Mouse (Mus musculus) small intestine, adult 2 months (tissue): ENCODE data around the gene Zfp300. TPM values are rescaled to one million over a fixed set of nuclear protein-coding genes. Genes with fewer than 3 reads are reported as not detected.
A peak's percentile ranks its signal among the peaks of the same experiment; 100 is the strongest.

Experiments used
- H3K27ac ChIP-seq: fragments of 200-500 bp; 2 replicates; pipeline ENCODE4 v1.5.1; 2012; ENCODE audit warnings: low read depth, low read length, control low read depth, inconsistent platforms; ENCODE audit not compliant: insufficient read depth
- H3K27me3 ChIP-seq: fragments of 200-500 bp; 2 replicates; pipeline ENCODE4 v1.6.1; 2012; ENCODE audit warnings: mild to moderate bottlenecking, moderate library complexity, low read length, inconsistent platforms; ENCODE audit not compliant: control insufficient read depth, insufficient read depth
- H3K36me3 ChIP-seq: fragments of 200-500 bp; 2 replicates; pipeline ENCODE4 v1.6.1; 2012; ENCODE audit warnings: mild to moderate bottlenecking, low read length, control low read depth, inconsistent platforms; ENCODE audit not compliant: control insufficient read depth, insufficient read depth
- H3K4me1 ChIP-seq: fragments of 200-500 bp; 2 replicates; pipeline ENCODE4 v1.6.1; 2012; ENCODE audit warnings: low read length, inconsistent platforms, mixed read lengths; ENCODE audit not compliant: control insufficient read depth, insufficient read depth, insufficient read length
- H3K4me3 ChIP-seq: fragments of 200-500 bp; 2 replicates; pipeline ENCODE4 v1.5.1; 2012; ENCODE audit warnings: low read depth, mild to moderate bottlenecking, control low read depth, inconsistent platforms, low read length, moderate library complexity
- CTCF ChIP-seq: fragments of 200-500 bp; IDR thresholded peaks from 2 replicates; pipeline ENCODE4 v1.5.1; 2012; ENCODE audit warnings: low read depth, mild to moderate bottlenecking, control low read depth, inconsistent platforms, low read length, moderate library complexity, mixed read lengths; ENCODE audit not compliant: insufficient replicate concordance, insufficient read length; ENCODE audit errors: extremely low read depth
- POLR2A ChIP-seq: fragments of 200-500 bp; IDR thresholded peaks from 2 replicates; pipeline ENCODE4 v1.6.1; 2012; ENCODE audit warnings: low read depth, mild to moderate bottlenecking, control low read depth, inconsistent platforms, low read length, moderate library complexity
- WGBS: fragments of 180-500 bp; shearing (Covaris S2); methylation state at CpG from one replicate; pipeline ENCODE4 v1.1.7; 2018; 5-methylcytosine and 5-hydroxymethylcytosine counted together
- polyA plus RNA-seq: library from polyadenylated mRNA; depleted of rRNA; stranded (reverse); fragments of >200 nt; gene quantifications from 2 replicates; pipeline ENCODE4 v1.2.3, GENCODE M21; 2012; rRNA removed

Zfp300 gene
- polyA plus RNA-seq, 1 experiment, result 0.03 TPM

- H3K27ac ChIP-seq, result peak overlapping the region; percentile 67
- H3K4me3 ChIP-seq, result peak overlapping the region; percentile 94
- no peaks in the 10 kb centered on the region for H3K27me3 ChIP-seq
- no peaks in the 10 kb centered on the region for H3K4me1 ChIP-seq
- TF ChIP-seq CTCF, result no peak
- no peak for TF ChIP-seq POLR2A
- H3K36me3 ChIP-seq, result no peaks in the 10 kb centered on the region
- WGBS, result 20% methylated on average over 9 of the region's 9 CpGs
These were observed 27.9 kb downstream of the Zfp300 start for GRCm38 (mm10) chrX:21061460-21061859.

Other genes with a start within 250 kb of the Zfp300 start
- gene Timp1, start 219.4 kb downstream of the Zfp300 start, polyA plus RNA-seq, result 1.3 and 6.9 TPM in 2 replicates
- gene Syn1, start 168.5 kb downstream of the Zfp300 start, polyA plus RNA-seq, result 1.3 and 1.6 TPM in 2 replicates
- gene Cfp, start 158.0 kb downstream of the Zfp300 start, polyA plus RNA-seq, result 8.8 and 10.5 TPM in 2 replicates
- gene Elk1, start 138.9 kb downstream of the Zfp300 start, polyA plus RNA-seq, result 2.5 and 4.1 TPM in 2 replicates
- 3.5 and 7.4 TPM in 2 replicates for gene Uxt, start 127.5 kb downstream of the Zfp300 start, polyA plus RNA-seq
- gene Zfp182, start 27.2 kb downstream of the Zfp300 start, polyA plus RNA-seq, result 0.41 and 0.79 TPM in 2 replicates
- gene Spaca5, start 21.1 kb downstream of the Zfp300 start, polyA plus RNA-seq, result not detected in 2 replicates
- gene Ssxa1, start 26.3 kb upstream of the Zfp300 start, polyA plus RNA-seq, result not detected in 2 replicates
- gene Gm21876, start 86.1 kb upstream of the Zfp300 start, polyA plus RNA-seq, result not detected in 2 replicates